Mouse (Mus musculus) G1E (cell line): ENCODE measurements around the gene Dazap2.

ENCODE experiments used
- CTCF ChIP-seq: IDR thresholded peaks from 2 replicates; pipeline ENCODE4 v1.5.1; 2012; ENCODE audit warnings: low read depth, low read length, inconsistent platforms, mixed read lengths
- GATA1 ChIP-seq: IDR thresholded peaks from 2 replicates; pipeline ENCODE4 v1.6.1; 2012; ENCODE audit warnings: borderline replicate concordance, low read length, inconsistent platforms, mixed read lengths
- GATA2 ChIP-seq: IDR thresholded peaks from 2 replicates; pipeline ENCODE4 v1.6.1; 2012; ENCODE audit warnings: low read depth, low read length, inconsistent platforms, borderline replicate concordance
- POLR2AphosphoS5 ChIP-seq: IDR thresholded peaks from 2 replicates; pipeline ENCODE4 v1.6.1; 2012; ENCODE audit warnings: low read depth, low read length, inconsistent platforms; ENCODE audit not compliant: insufficient replicate concordance
- TAL1 ChIP-seq: conservative IDR thresholded peaks from 2 replicates; pipeline ENCODE4 v1.6.1; 2012; ENCODE audit warnings: low read depth, low read length, inconsistent platforms, mixed read lengths

DNA sequence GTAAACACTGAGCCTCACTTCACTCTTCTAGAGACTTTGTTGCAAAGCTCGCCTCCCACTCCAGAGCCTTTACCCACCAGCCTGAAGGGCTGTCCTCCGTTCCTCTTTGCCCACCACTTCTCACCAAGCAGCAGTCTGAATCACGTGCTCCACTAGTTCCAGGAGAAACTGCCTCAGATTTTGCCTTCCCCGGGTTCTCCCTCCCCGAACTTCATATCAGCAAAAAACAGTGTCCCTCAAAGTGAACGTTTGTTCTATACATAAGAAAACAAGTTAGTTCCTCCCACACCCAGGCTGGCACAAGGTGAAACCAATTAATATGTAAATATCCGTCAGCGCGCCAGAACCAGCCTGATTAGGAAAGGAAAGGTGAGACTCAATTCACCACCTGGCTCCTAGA, 20.1 kb downstream of the Dazap2 start:
- TF ChIP-seq CTCF (no peak), TAL1 (no peak), GATA1 (no peak), GATA2 (no peak), POLR2AphosphoS5 (no peak)
